Mouse (Mus musculus) embryonic facial prominence, embryonic 11.5 days (tissue): ENCODE measurements around the gene Btg3. TPM values are rescaled to one million over a fixed set of nuclear protein-coding genes. Genes with fewer than 3 reads are reported as not detected.

Experiments used
- ATAC-seq: fragments of 200-750 bp; cut with Nextera tagmentation; replicated peaks from 2 replicates; pipeline ENCODE4 v1.8.0; 2017; ENCODE audit warnings: low read depth; ENCODE audit not compliant: insufficient number of reproducible peaks, low FRiP score, low TSS enrichment
- DNase-seq: peaks from one replicate; pipeline ENCODE4 v3.0.0-alpha.2; 2015; ENCODE audit warnings: low spot score
- H3K27ac ChIP-seq: fragments of 300-500 bp; sonication (generic); replicated peaks from 2 replicates; pipeline ENCODE4 v1.5.1; 2014; ENCODE audit warnings: mild to moderate bottlenecking, low read depth, low read length, control low read depth
- H3K27me3 ChIP-seq: fragments of 300-500 bp; sonication (generic); 2 replicates; pipeline ENCODE4 v1.6.1; 2014; ENCODE audit warnings: mild to moderate bottlenecking, low read length, moderate library complexity, mixed read lengths; ENCODE audit not compliant: control insufficient read depth, insufficient read depth
- H3K36me3 ChIP-seq: fragments of 300-500 bp; sonication (generic); replicated peaks from 2 replicates; pipeline ENCODE4 v1.6.1; 2014; ENCODE audit warnings: low read depth, mild to moderate bottlenecking, low read length, moderate library complexity, mixed read lengths; ENCODE audit not compliant: control insufficient read depth, insufficient read depth
- H3K4me1 ChIP-seq: fragments of 300-500 bp; sonication (generic); 2 replicates; pipeline ENCODE4 v1.6.1; 2014; ENCODE audit warnings: low read length, mixed read lengths; ENCODE audit not compliant: control insufficient read depth, insufficient read depth
- H3K4me2 ChIP-seq: fragments of 300-500 bp; sonication (generic); 2 replicates; pipeline ENCODE4 v1.6.1; 2014; ENCODE audit warnings: low read depth, mild to moderate bottlenecking, control low read depth, low read length, moderate library complexity
- H3K4me3 ChIP-seq: fragments of 300-500 bp; sonication (generic); 2 replicates; pipeline ENCODE4 v1.5.1; 2014; ENCODE audit warnings: low read depth, low read length, control low read depth
- H3K9ac ChIP-seq: fragments of 300-500 bp; sonication (generic); replicated peaks from 2 replicates; pipeline ENCODE4 v1.6.1; 2014; ENCODE audit warnings: mild to moderate bottlenecking, control low read depth, low read length
- H3K9me3 ChIP-seq: fragments of 300-500 bp; sonication (generic); replicated peaks from 2 replicates; pipeline ENCODE4 v1.6.1; 2016; ENCODE audit warnings: mild to moderate bottlenecking, low read length, inconsistent platforms, mixed read lengths; ENCODE audit not compliant: control insufficient read depth
- WGBS: fragments of 180-500 bp; shearing (Covaris S2); extraction: QIAGEN DNeasy Blood & Tissue Kit; methylation state at CpG from one replicate; pipeline ENCODE4 v1.1.7; 2014; 5-methylcytosine and 5-hydroxymethylcytosine counted together
- polyA plus RNA-seq: library from polyadenylated mRNA; unstranded; fragments of >200 nt; fragmentation: Nextera tagmentation; extraction: Ambion mirVana; gene quantifications from 2 replicates; pipeline ENCODE4 v1.2.1, GENCODE M21; 2014

The Btg3 gene
- polyA plus RNA-seq, 1 experiment from 2014 or later, result 37.1 TPM

DNA sequence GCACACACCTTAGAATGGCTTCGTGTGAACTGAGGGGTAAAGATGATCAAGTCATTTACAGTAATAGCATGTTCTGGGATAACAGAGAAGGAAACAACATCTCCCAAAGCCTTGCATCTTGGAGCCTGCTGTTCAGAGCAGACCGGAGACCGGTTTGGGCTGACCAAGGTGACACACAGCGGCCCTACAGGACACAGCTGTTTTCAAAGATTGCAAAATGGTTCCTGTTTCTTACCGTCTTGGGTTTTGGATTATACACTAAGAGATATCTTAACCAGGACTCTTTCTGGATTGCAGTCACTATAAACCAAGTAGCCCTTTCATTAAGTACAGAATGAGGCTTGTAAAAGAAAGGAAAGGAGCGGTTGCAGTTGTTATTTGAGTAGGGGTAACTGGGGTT is 21.7 kb upstream of the Btg3 start:
- no peak overlapping the region for H3K4me3 ChIP-seq
- no peaks in the 10 kb centered on the region for H3K27me3 ChIP-seq
- H3K4me2 ChIP-seq, result no peak overlapping the region
- no peaks in the 10 kb centered on the region for H3K9me3 ChIP-seq
- ATAC-seq (no peak), DNase-seq (no peak)
- 87% methylated on average over 6 of the region's 6 CpGs for WGBS
- H3K4me1 ChIP-seq, result no peaks in the 10 kb centered on the region
- H3K36me3 ChIP-seq, result no peaks in the 10 kb centered on the region
- H3K9ac ChIP-seq, result no peak overlapping the region
- H3K27ac ChIP-seq, result no peak overlapping the region

DNA sequence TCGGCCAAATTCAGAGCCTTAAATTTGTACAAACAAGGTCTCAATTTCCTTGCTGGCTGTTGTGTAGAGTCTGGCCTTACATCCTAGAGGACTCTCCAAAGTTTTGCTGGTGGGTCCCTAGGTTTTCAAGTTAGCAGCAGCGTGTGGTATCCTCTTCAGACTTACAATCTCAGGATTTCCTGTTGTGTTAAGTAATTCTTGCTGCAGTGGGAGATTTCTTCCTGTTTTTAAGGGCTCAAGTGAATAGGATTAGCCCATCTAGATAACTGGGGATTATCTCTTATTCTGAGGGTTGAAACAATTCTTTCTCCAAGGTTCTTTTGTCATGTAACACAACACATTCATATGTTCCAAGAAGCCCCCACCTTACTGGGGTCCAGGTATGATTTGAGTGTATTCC is 14.4 kb upstream of the Btg3 start:
- H3K36me3 ChIP-seq, result no peaks in the 10 kb centered on the region
- no peak for DNase-seq
- no peaks in the 10 kb centered on the region for H3K4me1 ChIP-seq
- no peak overlapping the region for H3K4me3 ChIP-seq
- 59% methylated on average over 2 of the region's 2 CpGs for WGBS
- no peak overlapping the region for H3K4me2 ChIP-seq
- no peaks in the 10 kb centered on the region for H3K27me3 ChIP-seq
- no peaks in the 10 kb centered on the region for H3K9me3 ChIP-seq
- no peak for ATAC-seq
- no peak overlapping the region for H3K9ac ChIP-seq
- no peak overlapping the region for H3K27ac ChIP-seq

DNA sequence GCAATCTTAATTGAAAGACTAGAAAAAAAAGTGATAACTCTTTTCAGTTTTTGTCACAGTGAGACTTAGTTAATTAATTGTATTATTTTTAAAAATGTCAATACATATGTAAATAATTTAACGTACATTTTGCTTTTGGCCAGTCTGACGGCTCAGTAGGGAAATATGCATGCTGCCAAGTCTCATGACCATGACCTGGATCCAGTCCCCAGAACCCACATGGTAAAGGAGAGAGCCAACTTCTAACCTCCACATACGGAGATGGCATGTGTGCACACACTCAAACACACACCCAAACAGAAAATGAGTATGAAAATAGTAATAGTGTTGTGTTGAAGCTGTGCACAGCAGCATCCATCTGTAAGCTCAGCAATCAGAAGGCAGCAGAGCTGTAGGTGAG is 13.0 kb upstream of the Btg3 start:
- ATAC-seq (no peak), DNase-seq (no peak)
- H3K27ac ChIP-seq, result no peak overlapping the region
- H3K4me1 ChIP-seq, result no peaks in the 10 kb centered on the region
- H3K27me3 ChIP-seq, result no peaks in the 10 kb centered on the region
- WGBS, result 86% methylated on average over 3 of the region's 3 CpGs
- H3K9me3 ChIP-seq, result no peaks in the 10 kb centered on the region
- H3K4me3 ChIP-seq, result no peak overlapping the region
- H3K36me3 ChIP-seq, result no peaks in the 10 kb centered on the region
- no peak overlapping the region for H3K4me2 ChIP-seq
- H3K9ac ChIP-seq, result no peak overlapping the region

DNA sequence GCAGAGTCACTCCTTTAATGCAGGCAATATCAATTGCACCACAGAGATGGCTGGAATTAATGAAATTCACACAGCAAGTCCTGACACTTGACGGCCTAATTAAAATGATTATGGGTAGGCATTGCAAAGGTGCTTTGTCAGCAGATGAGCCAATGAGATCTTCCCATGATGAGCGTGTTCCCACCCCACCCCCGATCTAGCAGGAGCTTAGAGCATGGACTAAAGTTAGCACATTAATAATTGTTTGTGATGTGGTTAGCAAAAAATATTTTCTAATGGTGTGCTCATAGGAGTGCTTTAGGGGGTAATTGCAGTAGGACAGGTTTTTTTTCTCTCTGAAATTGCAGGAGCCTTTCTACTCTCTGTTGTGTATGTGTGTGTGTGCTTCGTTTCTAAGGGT is 12.1 kb upstream of the Btg3 start:
- no peak overlapping the region for H3K27ac ChIP-seq
- H3K36me3 ChIP-seq, result no peaks in the 10 kb centered on the region
- ATAC-seq (no peak), DNase-seq (no peak)
- H3K27me3 ChIP-seq, result no peaks in the 10 kb centered on the region
- H3K4me2 ChIP-seq, result no peak overlapping the region
- no peaks in the 10 kb centered on the region for H3K9me3 ChIP-seq
- no peaks in the 10 kb centered on the region for H3K4me1 ChIP-seq
- no peak overlapping the region for H3K4me3 ChIP-seq
- 78% methylated on average over 4 of the region's 4 CpGs for whole genome bisulfite sequencing
- no peak overlapping the region for H3K9ac ChIP-seq

DNA sequence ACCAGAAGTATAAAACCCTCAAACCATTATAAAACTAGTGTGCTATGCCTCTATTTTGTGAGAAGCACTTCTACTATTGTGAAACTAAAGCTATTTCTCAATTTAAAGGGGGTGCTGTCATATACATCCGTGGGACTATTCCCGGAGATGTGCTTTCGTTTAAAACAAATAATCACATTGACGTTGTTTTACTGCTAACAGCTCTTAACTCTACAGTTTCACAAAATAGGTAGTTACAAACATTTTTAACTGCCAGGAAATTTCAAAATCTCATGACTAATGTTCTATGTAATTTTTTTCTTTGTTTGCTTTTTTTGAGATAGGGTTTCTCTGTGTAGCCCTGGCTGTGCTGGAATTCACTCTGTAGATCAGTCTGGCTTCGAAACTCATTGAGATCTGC is 1.5 kb upstream of the Btg3 start:
- Histone ChIP-seq H3K4me2 (no peak overlapping the region), H3K9ac (no peak overlapping the region), H3K36me3 (no peaks in the 10 kb centered on the region), H3K9me3 (no peaks in the 10 kb centered on the region), H3K4me1 (no peaks in the 10 kb centered on the region), H3K27ac (no peak overlapping the region), H3K4me3 (no peak overlapping the region), H3K27me3 (no peaks in the 10 kb centered on the region)
- DNase-seq (no peak), ATAC-seq (no peak)
- WGBS, result 88% methylated on average over 5 of the region's 5 CpGs

DNA sequence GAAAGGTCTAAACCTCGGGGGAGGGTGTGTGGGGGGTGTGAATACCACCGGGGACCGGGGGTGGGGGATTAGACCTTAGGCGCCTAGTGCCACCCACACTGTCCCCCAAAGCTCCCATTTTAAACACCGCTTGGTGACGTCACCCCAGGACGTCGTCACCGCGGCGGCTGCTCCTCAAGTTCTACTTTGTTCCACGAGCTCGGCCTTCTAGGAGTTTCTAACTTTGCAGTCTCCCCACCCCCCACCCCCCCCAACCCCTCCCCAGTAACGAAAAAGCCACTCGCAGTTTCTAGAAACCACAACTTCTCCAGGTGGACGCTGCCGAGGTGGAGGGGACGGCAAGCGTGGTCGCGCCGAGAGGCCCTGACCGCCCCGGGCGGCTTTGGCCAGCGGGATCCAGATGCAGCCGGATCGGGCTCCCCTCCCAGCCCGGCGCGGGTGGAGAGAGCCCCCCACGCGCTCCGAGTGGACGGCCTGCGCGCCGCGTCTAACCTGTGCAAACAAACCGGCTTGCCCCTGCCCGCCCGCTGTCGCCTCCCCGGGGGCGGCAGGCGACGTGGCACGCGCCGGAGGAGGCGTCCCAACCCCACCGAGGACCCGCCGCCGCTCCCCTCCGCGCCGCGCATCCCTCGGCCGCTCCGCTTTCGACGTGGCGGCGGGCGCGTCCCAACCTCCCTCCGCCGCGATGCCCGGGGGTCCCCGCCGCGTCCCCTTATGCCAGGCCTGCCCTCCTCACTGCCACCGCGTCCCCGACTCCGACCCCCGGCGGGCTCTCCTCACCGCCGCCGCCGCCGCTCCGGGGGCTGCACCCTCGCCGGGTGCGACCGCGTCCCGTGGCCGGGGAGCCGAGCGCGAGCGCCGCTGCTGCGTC is 936 bp downstream of the Btg3 start:
- H3K27ac ChIP-seq, result peak overlapping the region; percentile 52; the same call in 1 of the 2 replicates
- WGBS, result under 1% methylated on average over 55 of the region's 100 CpGs

DNA sequence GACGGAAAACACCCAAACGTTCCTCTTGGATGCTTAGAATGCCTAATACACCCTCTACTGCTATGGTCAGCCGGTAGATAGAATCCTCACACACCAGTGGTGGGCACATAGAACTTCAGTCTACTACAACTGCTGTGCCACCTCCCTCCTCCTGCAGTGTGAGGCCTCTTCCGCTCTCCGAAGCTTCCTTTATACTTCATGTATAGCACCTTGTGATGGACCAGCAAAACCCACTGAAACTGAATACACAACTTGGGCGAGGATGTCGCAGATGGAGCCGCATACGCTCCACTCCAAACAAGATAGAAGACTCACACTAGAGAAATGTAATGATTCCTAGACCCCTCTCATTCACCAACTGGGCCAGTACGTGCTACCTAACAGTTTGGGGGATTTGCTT is 1.8 kb downstream of the Btg3 start:
- Histone ChIP-seq H3K9ac (no peak overlapping the region), H3K4me1 (no peaks in the 10 kb centered on the region), H3K4me3 (peak overlapping the region; percentile 88), H3K27ac (no peak overlapping the region), H3K4me2 (peak overlapping the region; percentile 46), H3K27me3 (no peaks in the 10 kb centered on the region), H3K36me3 (no peaks in the 10 kb centered on the region), H3K9me3 (no peaks in the 10 kb centered on the region)
- ATAC-seq (no peak), DNase-seq (peak; percentile 41)
- WGBS, result 58% methylated on average over 10 of the region's 10 CpGs

More for the DNA sequence above, 936 bp downstream of the Btg3 start:
- Histone ChIP-seq H3K27me3 (no peaks in the 10 kb centered on the region), H3K4me2 (peak overlapping the region; percentile 74), H3K4me1 (no peaks in the 10 kb centered on the region), H3K36me3 (no peaks in the 10 kb centered on the region), H3K9ac (peak overlapping the region; percentile 94), H3K9me3 (no peaks in the 10 kb centered on the region), H3K4me3 (peak overlapping the region; percentile 88)
- ATAC-seq (peak; percentile 70), DNase-seq (peak; percentile 74)

DNA sequence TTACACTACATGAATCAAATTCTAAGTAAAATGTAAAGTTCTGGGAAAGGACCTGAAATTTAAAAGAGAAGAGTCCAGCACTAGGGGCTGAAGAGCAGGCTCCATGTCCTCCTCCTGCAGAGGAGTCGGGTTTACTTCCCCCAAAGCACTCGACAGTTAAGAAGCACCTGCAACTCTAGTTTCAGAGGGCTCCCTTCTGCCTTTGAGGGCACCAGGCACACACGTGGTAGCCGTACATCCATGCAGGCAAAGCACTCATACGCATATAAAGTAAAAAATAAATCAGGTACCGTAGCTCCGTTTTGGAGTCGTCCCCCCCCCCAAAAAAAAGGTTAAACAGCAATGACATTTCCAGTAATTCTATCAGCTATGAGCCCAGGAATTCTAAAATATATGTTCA is 3.2 kb downstream of the Btg3 start:
- no peak overlapping the region for H3K4me2 ChIP-seq
- H3K9me3 ChIP-seq, result no peaks in the 10 kb centered on the region
- no peaks in the 10 kb centered on the region for H3K27me3 ChIP-seq
- DNase-seq, result no peak
- 76% methylated on average over 8 of the region's 8 CpGs for WGBS
- no peaks in the 10 kb centered on the region for H3K4me1 ChIP-seq
- no peak for ATAC-seq
- H3K9ac ChIP-seq, result no peak overlapping the region
- no peak overlapping the region for H3K27ac ChIP-seq
- no peak overlapping the region for H3K4me3 ChIP-seq
- H3K36me3 ChIP-seq, result no peaks in the 10 kb centered on the region
